10 mouse cellular contexts compared by ENCODE assay signal in the genomic region with DNA sequence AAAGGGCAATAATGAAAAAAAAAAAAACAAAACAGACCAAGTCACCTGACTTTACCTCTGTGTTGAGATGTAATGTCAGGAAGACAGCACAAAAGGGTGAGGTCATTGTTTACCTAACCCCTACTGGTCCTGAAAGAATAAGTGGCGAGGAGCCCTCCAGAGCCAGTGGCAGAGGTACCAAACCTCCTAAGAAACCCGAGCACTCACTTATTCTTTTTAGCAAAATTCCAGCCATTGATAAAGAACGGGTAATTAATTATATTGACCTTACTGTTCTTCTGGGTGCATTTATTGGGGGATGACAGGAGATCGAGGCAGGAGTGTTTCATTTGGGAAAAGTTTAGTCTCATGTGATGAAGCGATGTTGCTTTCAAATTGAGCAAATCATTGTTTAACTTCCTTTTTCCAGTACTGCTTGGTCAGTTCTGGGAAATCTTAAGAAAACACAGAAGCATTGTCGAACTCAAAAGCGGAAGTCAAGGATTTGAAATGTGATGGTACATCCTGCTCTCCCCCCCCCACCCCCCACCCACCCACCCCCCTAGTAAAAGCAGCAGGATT. TPM values are rescaled to one million over a fixed set of nuclear protein-coding genes. Genes with fewer than 3 reads are reported as not detected.
A peak's percentile ranks its signal among the peaks of the same experiment; 100 is the strongest.
DNase-seq lines count a peak whose midpoint lies in the region; ATAC-seq and TF ChIP-seq lines count a peak whose summit lies in the region.
"Had no signal": no experiment of that assay in that cellular context is flagged by ENCODE, and none has a peak within 500 bp of the region (broad histone marks: within the 10 kb centered on the region; RNA-seq: fewer than 3 reads in every experiment).

No protein-coding gene starts in this region.

- H3K36me3 ChIP-seq in heart, adult 2 months (ENCODE audit: control insufficient read depth, insufficient read depth, low read length), result peaks cover 14% of the 10 kb centered on the region
- no peaks in the 10 kb centered on the region for H3K36me3 ChIP-seq in lung, postnatal 0 days (ENCODE audit: insufficient read depth, low read length)
- H3K36me3 ChIP-seq in hindbrain, embryonic 14.5 days (replicated peaks; ENCODE audit: control insufficient read depth, insufficient read depth), result no peaks in the 10 kb centered on the region
- H3K36me3 ChIP-seq: embryonic facial prominence, embryonic 12.5 days; limb, embryonic 12.5 days had no signal

- ATAC-seq in lung, postnatal 0 days, result peak; percentile 46; the same call in 1 of the 2 replicates
- ATAC-seq in hindbrain, embryonic 14.5 days (ENCODE audit: low FRiP score), result no peak

- H3K4me2 ChIP-seq in lung, postnatal 0 days (replicated peaks; ENCODE audit: low read depth, low read length), result peak overlapping the region; percentile 25; the same call in 1 of the 2 replicates
- H3K4me2 ChIP-seq in hindbrain, embryonic 14.5 days (replicated peaks), result no peak overlapping the region
- H3K4me2 ChIP-seq: embryonic facial prominence, embryonic 12.5 days; limb, embryonic 12.5 days had no signal

- peak in 1 of 2 experiments; percentile 15 for DNase-seq in heart, adult 2 months
- no peak for DNase-seq in heart, postnatal 10 days
- peak; percentile 19 for DNase-seq in CD4-positive, CD25-positive, alpha-beta regulatory T cell, adult 2 months (ENCODE audit: low read depth, low spot score)
- DNase-seq in fibroblast of lung, adult 2 months (ENCODE audit: low read depth), result peak; percentile 9
- DNase-seq in lung, postnatal 0 days (ENCODE audit: low spot score), result peak; percentile 82
- DNase-seq in hindbrain, embryonic 14.5 days (ENCODE audit: low spot score), result no peak
- no peak for DNase-seq in testis, postnatal 10 days (ENCODE audit: low spot score)
- no peak for DNase-seq in spleen, adult 18-20 months

- no peak overlapping the region for H3K9ac ChIP-seq in heart, adult 2 months (ENCODE audit: low read depth, low read length)
- H3K9ac ChIP-seq in lung, postnatal 0 days (replicated peaks; ENCODE audit: low read depth), result no peak overlapping the region
- H3K9ac ChIP-seq in hindbrain, embryonic 14.5 days, result no peak overlapping the region
- H3K9ac ChIP-seq: embryonic facial prominence, embryonic 12.5 days; limb, embryonic 12.5 days had no signal

- 33% methylated on average over 7 of the region's 7 CpGs for WGBS in heart, adult 2 months
- 23% methylated on average over 7 of the region's 7 CpGs for WGBS in lung, postnatal 0 days
- 18% methylated on average over 7 of the region's 7 CpGs for WGBS in hindbrain, embryonic 14.5 days

- no peaks in the 10 kb centered on the region for H3K9me3 ChIP-seq in lung, postnatal 0 days (ENCODE audit: low read length)
- no peaks in the 10 kb centered on the region for H3K9me3 ChIP-seq in hindbrain, embryonic 14.5 days (ENCODE audit: control insufficient read depth, low read length)
- H3K9me3 ChIP-seq: embryonic facial prominence, embryonic 12.5 days; limb, embryonic 12.5 days had no signal

- H3K79me2 ChIP-seq in heart, adult 2 months (replicated peaks; ENCODE audit: control insufficient read depth, insufficient read depth, low read length), result no peaks in the 10 kb centered on the region

- TF ChIP-seq CTCF in heart, adult 2 months (IDR thresholded peaks at IDR 0.05), result no peak
- no peak for TF ChIP-seq CTCF in lung, postnatal 0 days (IDR thresholded peaks at IDR 0.05)

- intact Hi-C loops in heart, adult 2 months (cut with DNase I), result loop anchor here (2.0 to 5.0 kb wide), 4 partner anchors 14 to 462 kb away; no protein-coding TSS in a partner anchor
- intact Hi-C loops in heart, postnatal 10 days (cut with DNase I), result loop anchor here (2.0 to 10.0 kb wide), 3 partner anchors 58 to 1137 kb away; no protein-coding TSS in a partner anchor

- H3K4me1 ChIP-seq in heart, adult 2 months (ENCODE audit: control insufficient read depth, insufficient read depth, low read length), result peaks cover 15% of the 10 kb centered on the region
- peaks cover 16% of the 10 kb centered on the region; the same call in 1 of the 2 replicates for H3K4me1 ChIP-seq in lung, postnatal 0 days (ENCODE audit: insufficient read depth, low read depth, low read length)
- no peaks in the 10 kb centered on the region for H3K4me1 ChIP-seq in hindbrain, embryonic 14.5 days (replicated peaks; ENCODE audit: control insufficient read depth, insufficient read depth, low read length)
- H3K4me1 ChIP-seq: embryonic facial prominence, embryonic 12.5 days had no signal

- TF ChIP-seq EP300 in heart, adult 2 months (IDR thresholded peaks at IDR 0.05; ENCODE audit: insufficient read depth, low read depth, low read length), result no peak
- peak; percentile 77 for TF ChIP-seq EP300 in lung, postnatal 0 days (IDR thresholded peaks at IDR 0.05)

- no peaks in the 10 kb centered on the region for H3K27me3 ChIP-seq in heart, adult 2 months (ENCODE audit: control insufficient read depth, insufficient read depth, low read length)
- no peaks in the 10 kb centered on the region for H3K27me3 ChIP-seq in lung, postnatal 0 days (replicated peaks; ENCODE audit: insufficient read depth, low read length)
- no peaks in the 10 kb centered on the region for H3K27me3 ChIP-seq in hindbrain, embryonic 14.5 days (ENCODE audit: control insufficient read depth, insufficient read depth, low read length)
- H3K27me3 ChIP-seq: embryonic facial prominence, embryonic 12.5 days; limb, embryonic 12.5 days had no signal

- H3K27ac ChIP-seq in heart, adult 2 months, result peak overlapping the region; percentile 88
- peak overlapping the region; percentile 87 for H3K27ac ChIP-seq in lung, postnatal 0 days (ENCODE audit: low read length)
- no peak overlapping the region for H3K27ac ChIP-seq in hindbrain, embryonic 14.5 days
- H3K27ac ChIP-seq: embryonic facial prominence, embryonic 12.5 days; limb, embryonic 12.5 days had no signal

- TF ChIP-seq POLR2A in heart, adult 2 months (IDR thresholded peaks at IDR 0.05; ENCODE audit: insufficient read depth, low read depth, low read length), result no peak

- H3K4me3 ChIP-seq in heart, adult 2 months, result no peak overlapping the region
- H3K4me3 ChIP-seq in lung, postnatal 0 days (ENCODE audit: low read depth, low read length), result no peak overlapping the region
- H3K4me3 ChIP-seq in hindbrain, embryonic 14.5 days (replicated peaks; ENCODE audit: low read length), result no peak overlapping the region
- H3K4me3 ChIP-seq: embryonic facial prominence, embryonic 12.5 days; limb, embryonic 12.5 days had no signal

RNA-seq across cellular contexts. Expression of a gene that starts 56.8 kb away (rescaled TPM):
- total RNA-seq in heart, adult 2 months (2021), result 10 to 100 TPM; 51.8 to 55.8 TPM
- polyA plus RNA-seq in heart, adult 2 months (2012; rRNA removed), result 13.7 and 23.1 TPM in 2 replicates
- 10 to 100 TPM; 58.7 to 81.6 TPM for total RNA-seq in heart, postnatal 10 days (2021)
- 201 and 219 TPM in 2 replicates for polyA plus RNA-seq in lung, postnatal 0 days (2015; fragmentation: Nextera tagmentation; extraction: Ambion mirVana)
- polyA plus RNA-seq in hindbrain, embryonic 14.5 days (2014; fragmentation: Nextera tagmentation; extraction: Ambion mirVana), result 77.8 and 86.1 TPM in 2 replicates

Comparison
In these comparisons a context has a peak if more than half of its experiments do, and no peak if none do; other contexts are left out.
1. DNase-seq: peak in CD4-positive, CD25-positive, alpha-beta regulatory T cell, adult 2 months (single experiment), fibroblast of lung, adult 2 months (single experiment) and lung, postnatal 0 days (single experiment); none in heart, postnatal 10 days (0 of 2), hindbrain, embryonic 14.5 days (single experiment), testis, postnatal 10 days (single experiment) and spleen, adult 18-20 months (0 of 2).